Mouse (Mus musculus) monocyte, adult 5-6 weeks (primary cell): ENCODE results near the gene Tenm3. TPM values are rescaled to one million over a fixed set of nuclear protein-coding genes. Genes with fewer than 3 reads are reported as not detected.

Source experiments
- ATAC-seq: fragments of 153-309, 156-312 bp; replicated peaks from 2 replicates; pipeline ENCODE4 v1.8.0; 2017; ENCODE audit warnings: mild to moderate bottlenecking; ENCODE audit not compliant: low TSS enrichment, insufficient number of reproducible peaks, severe bottlenecking, poor library complexity, low FRiP score
- total RNA-seq: library from RNA; stranded (forward); fragments of 200-1000, 200-491, 200-594 nt; gene quantifications from 3 replicates; pipeline ENCODE4 v1.2.3, GENCODE M21; 2017

Gene Tenm3
- total RNA-seq, 1 experiment from 2014 or later = not detected

DNA sequence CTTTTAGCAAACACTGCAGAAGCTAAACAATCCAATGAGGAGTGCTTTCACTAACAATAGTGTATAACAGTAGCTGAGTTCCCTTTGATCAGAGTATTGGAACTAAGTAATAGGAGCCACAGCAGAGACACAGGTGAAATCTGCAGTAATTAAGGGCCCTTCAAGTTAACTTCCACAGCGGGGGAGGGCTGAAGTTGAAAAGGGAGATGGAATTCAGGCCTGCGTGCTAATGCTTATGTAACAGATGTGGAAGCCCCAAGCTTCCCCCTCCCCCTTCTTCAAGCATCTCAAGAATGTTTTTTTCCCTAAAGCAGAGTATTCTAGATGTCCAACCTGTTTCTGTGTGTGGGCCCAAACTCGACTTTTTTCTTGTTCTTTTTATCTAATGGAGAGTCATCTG lies 394.1 kb downstream of the Tenm3 start:
- no peak for ATAC-seq

DNA sequence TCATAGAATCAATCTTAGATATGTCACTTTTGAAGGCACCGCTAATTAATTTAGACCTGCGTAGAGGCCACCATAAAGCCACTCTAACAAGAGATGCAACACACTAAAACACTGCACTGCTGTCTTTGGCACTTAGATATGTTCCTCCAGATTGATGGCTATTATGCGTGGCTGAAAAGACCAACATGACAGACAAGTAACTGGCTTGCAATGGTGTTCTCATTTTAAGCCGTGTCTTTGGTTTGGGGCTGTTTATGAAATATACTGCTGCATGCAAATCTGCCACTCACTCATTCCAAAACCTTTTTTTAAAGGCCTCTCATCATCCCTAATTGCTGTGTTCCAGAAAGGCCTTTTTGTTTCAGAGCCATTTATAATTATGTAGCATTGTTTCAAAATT lies 398.1 kb downstream of the Tenm3 start:
- ATAC-seq = no peak

DNA sequence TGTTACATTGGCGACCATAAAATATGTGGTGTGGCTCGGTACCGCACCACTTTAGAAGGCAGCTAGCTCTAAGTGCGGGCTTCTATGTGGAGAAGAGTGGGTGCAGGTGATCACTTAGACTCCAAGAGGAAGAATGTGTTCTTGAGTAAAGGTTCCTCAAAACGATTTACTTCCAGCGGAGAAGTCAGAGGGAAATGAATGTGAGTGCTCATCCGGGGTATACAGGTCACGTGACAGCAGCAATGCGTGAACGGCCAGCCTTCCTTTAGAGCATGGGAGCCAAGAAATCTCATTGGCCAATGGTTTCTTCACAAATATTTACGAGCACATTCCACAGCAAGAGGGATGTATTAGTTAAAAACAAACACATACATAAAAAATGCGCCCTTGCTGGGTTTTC lies 404.3 kb downstream of the Tenm3 start:
- no peak for ATAC-seq

DNA sequence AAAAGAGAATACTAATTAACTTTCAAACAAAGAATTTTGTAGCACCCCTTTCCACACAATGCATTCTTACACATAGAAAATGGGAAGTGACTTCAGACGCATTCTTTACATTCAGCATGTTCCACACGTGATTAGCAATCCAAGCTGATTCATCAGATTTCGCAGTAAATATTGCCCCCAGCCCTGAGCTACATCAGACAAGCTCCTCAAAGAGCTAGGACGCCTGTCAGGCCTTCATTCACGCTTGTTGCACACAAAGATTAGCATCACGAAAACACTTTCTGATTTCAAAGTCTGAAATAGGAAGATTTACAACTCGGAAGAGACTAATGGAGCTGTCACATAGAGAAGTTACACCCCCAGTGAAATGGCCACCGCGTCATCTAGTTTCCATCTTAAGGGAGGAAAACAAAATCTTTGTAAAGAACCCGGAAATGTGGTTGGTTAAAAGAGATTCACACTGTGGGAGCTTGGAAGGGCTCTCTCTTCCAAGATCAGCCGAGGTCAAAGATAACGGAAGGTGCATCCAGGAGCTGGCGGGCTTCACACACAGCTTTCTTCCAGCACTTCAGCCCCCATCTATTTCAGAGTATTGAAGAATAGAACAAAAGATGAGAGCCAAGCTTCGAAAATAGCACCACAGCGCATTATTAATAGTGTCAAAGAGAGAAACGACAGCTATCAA lies 406.1 kb downstream of the Tenm3 start:
- ATAC-seq = no peak

DNA sequence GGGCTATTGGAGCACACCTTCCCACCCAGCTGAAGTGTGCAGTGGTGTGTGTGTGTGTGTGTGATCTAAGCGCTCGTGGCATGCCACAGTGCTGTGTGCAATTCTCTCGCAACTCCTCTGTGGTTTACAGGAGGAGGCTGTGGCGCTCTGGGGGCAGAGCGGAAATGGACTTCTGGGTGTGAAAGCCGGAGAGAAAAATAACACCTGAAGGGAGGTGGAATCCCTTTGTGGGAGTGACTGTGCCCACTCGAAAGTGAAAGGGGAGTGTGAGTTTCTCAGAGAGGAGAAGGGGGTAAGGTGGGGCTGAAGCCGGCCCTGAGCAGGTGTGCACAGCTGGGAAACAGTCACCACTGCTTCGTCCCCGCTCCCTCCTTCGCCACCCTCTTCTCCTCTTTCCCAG lies 418.6 kb downstream of the Tenm3 start:
- no peak for ATAC-seq

DNA sequence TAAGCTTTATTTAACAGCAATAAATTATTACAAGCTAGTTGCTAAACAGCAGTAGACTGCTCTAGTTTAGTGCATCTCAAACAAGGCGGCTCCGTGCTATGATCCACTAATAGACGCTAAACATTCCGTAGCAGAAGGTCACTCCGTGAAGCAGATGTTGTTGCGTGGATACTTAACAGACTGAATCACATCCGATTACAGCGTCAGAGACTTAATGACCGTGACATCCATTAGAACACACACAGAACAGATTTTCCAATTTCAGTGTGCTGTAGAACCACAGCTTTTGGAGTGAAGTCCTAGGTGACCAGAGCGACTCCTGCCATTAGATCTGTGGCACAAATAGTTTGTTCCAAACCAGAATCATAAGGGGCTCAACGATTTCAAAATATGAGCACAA lies 426.0 kb downstream of the Tenm3 start:
- no peak for ATAC-seq

DNA sequence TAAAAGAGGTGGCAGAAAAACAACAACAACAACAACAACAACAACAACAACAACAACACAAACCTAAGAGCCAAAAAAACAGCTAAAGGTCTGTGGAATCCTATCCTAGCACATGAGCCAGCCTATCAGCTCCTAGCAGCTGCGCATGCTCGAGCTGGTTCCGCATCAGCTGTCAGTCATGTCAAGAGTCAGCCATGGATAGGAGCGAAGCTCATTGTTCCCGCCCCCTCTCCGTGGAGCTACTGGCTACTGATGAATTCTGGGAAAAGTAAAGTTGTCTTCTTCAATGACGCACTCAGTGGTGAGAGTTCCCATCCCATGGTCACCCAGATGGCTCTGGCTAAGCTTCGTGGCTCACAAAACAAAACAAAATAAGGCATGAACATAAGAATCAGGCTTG lies 432.8 kb downstream of the Tenm3 start:
- no peak for ATAC-seq

DNA sequence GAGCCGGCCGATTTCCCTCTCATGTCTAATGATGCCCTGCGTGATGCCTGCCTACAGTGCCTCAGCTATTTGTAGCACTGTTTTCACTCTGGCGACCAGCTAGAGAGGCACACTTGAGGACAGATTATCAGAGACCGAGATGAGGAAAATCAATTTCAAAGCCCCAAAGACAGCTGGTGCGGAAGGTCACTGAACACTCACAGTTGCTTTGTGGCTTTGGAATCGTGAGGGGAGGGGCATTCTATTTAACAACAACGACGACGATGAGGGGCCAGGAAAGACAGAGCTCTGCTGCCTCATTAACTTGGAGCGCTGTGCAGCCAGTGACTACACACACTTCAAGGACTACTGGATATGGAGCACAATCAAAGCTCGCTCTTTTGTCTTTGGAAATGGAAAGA lies 443.2 kb downstream of the Tenm3 start:
- no peak for ATAC-seq

DNA sequence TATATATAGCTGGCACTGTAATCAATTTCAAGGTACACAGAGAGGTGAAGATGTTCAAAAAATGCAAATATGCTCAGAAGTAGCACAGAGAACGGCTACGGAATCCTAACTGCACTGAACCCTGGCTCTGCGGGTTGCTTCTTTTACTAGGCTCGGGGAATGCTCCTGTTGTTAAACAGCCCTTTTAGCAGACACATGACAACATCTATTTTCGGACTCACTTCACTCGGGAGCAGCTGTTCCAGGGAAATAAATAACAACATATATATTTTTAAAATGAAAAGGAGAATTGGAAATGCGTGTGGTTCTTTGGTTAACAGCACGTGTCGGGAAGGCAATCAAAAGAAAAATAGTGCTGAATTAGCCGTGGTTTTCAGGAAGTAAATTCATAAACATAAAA lies 457.9 kb downstream of the Tenm3 start:
- no peak for ATAC-seq

DNA sequence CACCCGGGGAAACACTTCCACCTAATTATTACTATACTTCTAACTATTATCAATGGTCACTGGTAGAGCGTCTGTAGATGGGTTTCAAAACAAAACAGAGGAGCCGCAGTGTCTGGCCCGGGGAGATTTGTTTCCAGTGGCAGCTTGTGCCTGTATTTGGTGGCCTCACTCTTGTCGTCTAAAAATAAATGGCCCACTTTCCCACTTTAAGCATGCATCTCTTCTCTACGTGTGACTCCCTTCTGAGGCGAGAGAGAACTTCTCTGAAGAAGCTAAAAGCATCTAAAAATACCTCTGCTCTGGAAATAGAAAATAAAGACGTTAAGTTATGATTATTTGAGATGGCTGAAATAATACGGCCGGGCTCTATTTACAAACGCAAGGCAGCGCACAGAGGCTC lies 463.7 kb downstream of the Tenm3 start:
- ATAC-seq = no peak

DNA sequence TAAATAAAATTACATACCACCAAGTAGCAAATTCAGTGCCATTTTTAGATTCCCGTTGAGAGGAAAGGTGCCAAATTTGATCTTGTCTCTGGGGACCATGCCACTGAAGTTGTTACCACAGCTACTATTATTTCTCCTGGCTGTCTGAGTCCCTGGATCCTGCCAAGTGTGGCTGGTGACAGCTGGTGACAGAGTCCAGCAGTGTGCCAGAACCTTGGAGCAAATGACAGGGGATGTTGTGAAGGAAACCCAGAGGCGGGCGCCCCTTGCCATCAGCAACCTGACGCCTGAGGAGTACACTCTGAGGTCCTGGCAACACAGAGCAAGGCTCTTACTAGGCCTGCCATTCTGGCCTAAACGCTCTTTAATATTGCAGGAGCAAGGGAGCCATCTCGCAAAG lies 467.0 kb downstream of the Tenm3 start:
- no peak for ATAC-seq

DNA sequence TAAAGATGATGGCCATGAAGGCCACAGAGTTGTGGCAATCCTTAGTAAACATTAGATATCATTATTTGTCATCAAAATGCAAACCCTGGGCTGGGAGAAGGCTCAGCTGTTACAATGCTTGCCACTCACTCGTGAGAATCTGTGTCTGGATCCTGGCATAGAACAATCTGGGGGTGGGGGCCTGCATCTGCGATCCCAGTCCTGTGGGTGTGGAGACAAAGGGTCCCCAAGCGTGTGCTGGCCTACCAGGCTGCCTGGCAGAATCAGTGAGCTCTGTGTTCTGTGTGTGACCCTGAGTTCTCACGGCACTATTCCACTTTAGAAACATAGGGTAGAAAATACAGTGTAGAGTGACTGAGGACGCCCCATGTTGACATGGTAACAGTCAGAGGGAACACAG lies 468.6 kb downstream of the Tenm3 start:
- no peak for ATAC-seq

DNA sequence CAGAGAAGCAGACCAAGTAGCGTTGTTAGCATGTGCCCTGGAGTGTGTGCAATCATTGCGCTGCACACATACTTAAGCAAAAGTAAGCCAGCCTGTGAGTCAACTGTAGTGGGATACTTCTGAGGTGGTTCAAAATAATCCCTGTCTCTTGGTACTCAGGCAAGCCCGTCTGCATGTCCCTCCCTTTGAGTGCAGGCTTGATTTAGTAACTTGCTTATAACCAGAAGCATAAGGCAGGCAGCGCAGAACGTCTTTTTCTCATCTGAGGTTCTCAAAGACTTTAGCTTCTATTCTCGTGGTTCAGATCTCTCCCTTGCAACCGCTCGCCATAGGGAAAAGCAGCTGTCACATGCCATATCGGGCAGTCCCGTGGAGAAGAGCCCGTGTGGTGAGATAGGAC lies 470.3 kb downstream of the Tenm3 start:
- ATAC-seq = no peak

DNA sequence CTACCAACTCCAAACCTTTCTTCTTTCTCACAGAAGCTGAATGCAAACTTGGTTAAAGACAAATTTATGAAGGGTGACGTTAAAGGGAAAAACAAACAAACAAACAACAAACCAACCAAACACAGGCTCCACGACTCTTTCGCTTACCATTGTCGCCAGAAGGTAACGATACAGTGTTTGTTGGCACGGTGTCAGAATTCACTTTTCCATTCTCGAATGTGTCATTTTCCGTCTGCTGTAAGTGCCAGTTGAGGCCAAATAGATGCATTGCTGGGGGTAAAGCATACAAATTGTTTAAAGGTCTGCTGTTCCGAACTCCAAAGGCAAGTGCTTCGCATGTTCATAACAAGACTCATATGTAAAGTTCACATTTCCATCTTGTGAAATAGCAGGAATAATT lies 476.6 kb downstream of the Tenm3 start:
- no peak for ATAC-seq

DNA sequence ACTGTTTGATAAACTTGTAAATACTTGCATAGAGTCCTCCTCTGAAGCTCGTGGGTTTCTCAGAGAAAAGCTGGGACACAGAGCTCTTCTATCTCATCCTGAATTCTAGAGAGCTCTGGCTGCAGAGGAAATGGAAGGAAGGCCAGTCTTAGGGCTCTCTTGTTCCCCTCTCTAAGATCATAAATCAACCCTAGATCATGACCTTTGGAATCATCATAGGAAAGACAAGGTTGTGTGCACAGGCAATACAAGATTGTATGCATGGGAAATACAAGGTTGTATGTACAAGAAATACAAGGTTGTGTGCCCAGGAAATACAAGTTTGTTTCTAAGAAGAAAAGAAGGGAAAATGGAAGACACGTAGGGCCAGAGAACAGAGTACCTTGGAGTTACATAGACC lies 486.9 kb downstream of the Tenm3 start:
- no peak for ATAC-seq

DNA sequence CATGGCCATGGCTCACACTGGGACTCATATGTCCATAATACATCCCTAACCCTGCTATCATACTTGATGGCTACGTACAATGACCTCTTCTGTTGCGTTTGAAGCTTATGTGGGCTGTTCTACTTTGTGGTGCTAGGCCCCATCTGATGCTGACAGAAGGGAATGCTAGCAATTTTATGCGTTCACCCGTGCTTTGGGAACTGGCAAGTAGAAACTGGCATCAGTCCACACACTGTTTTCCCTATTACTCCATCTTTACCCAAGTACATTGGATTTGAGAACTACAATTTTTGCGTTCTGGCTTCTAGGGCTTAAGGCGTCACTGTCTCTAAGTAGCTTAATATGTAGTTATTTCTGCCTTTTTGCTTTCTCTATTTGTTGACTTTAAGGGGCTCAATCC lies 490.3 kb downstream of the Tenm3 start:
- ATAC-seq = no peak

DNA sequence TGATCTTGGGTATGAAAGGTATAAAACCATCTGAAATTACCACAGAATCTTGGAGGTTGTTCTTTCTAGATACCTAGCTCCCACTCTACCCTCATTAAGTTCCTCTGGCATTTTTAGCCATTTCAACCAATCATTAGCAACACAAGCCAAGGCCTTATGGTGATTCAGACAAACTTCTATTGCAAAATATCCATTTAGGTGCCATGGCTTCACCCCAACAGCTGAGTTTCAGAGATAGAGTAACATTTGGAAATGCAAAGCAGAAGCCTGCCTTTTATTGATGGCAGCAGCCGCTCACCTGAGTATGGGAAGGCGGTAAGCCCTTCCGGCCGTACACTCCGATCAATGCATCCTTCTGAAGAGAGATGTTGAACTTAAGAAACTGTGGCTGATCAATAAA lies 494.9 kb downstream of the Tenm3 start:
- ATAC-seq = no peak

DNA sequence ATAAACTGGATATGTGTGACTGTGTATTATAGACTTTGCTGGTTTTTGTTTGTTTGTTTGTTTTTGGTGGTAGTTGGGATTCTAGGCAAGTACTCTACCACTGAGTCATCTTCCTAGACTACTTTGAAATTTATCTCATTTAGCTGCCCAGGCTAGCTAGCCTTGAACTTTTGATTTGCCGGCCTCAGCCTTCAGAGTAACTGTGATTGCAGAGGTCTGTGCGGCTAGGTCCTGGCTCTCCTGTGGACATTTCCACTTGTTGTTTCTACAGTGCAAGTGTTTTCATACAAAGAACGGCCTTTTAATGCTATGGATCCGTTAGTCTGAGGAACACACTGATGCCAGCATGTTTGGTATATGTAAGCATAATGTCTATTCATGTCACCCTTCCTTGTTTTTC lies 495.4 kb downstream of the Tenm3 start:
- no peak for ATAC-seq

DNA sequence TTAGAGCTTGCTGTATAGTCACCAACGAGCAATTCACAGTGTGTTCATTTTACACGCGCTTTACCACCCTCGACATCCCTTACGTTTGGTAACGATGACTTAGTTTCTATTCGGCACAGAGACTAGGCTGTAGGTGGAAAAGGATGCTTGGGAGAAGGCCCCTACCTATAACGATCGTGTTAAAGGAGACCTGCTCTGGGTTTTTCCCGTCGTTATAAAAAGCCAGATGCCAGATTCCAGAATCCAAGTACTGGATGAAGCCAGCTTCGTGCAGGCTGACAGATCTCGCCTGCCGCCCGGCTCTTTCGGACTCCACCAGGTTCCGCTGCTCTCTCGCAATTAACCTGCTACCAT lies 500.7 kb downstream of the Tenm3 start:
- ATAC-seq = no peak

DNA sequence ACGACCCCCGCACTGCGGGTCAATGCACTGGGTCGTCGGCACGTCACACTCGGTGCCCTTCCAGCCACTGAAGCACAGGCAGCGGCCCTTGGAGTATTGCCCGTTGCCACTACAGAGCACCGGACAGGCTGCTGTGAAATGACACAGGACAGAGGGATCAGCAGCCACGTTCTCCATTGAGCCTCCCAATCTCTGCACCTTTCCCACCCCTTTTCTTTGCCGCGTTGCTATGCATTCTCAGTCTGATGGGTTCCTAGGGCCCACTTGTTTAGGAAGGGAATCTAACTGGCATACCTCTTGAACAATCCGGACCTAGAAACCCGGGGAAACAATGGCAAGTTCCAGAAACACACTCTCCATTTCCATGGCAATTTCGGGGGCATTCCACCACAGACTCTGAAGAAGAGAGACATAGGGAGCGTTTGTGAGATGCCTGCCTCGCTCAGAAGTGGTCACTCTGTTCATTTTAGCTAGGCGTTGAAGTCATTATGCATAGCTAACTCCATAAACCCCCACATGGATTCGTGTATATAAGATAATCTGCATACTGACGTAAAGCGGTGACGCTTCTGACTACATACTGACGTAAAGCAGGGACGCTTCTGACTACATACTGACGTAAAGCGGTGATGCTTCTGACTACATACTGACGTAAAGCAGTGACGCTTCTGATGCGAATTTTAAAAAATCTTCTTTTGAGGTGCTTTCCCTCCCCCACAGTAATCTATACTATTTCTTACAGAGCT lies 501.3 kb downstream of the Tenm3 start:
- no peak for ATAC-seq

DNA sequence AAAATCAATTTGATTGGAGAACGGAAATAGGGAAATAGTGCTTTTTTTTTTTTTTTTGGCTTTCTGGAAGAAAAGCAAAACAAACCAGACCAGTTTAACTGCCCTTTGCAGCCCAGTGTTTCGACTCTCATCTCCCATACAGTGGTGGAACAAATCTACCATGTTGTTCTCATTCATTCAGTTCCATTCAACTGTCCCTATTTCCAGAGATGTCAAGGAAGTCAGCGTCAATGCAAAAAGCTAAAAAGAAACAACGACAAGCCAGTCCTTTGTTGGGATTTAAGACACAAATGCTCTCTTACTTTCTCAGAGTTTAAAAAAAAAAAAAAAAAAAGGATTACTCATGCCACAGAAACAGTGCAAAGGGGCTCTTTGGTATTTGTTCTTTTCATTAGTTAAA lies 502.1 kb downstream of the Tenm3 start:
- no peak for ATAC-seq
